Mouse (Mus musculus) lung, adult 2 months (tissue): ENCODE results near the gene Bcl2. TPM values are rescaled to one million over a fixed set of nuclear protein-coding genes. Genes with fewer than 3 reads are reported as not detected.

Source experiments
- DNase-seq: peaks from one replicate; pipeline ENCODE4 v3.0.0; 2022
- H3K4me1 ChIP-seq: fragments of 200-500 bp; 2 replicates; pipeline ENCODE4 v1.6.1; 2011; ENCODE audit warnings: low read length; ENCODE audit not compliant: control insufficient read depth, insufficient read depth
- H3K4me3 ChIP-seq: fragments of 200-500 bp; replicated peaks from 2 replicates; pipeline ENCODE3; 2011; ENCODE audit warnings: low read depth, mild to moderate bottlenecking, control low read depth, low read length; ENCODE audit errors: extremely low read depth
- CTCF ChIP-seq: fragments of 200-500 bp; IDR thresholded peaks from 2 replicates; pipeline ENCODE4 v1.5.1; 2011; ENCODE audit warnings: mild to moderate bottlenecking, low read length, control low read depth; ENCODE audit not compliant: insufficient read depth
- POLR2A ChIP-seq: fragments of 200-500 bp; IDR thresholded peaks from 2 replicates; pipeline ENCODE4 v1.6.1; 2011; ENCODE audit warnings: low read depth, mild to moderate bottlenecking, control low read depth, low read length, borderline replicate concordance; ENCODE audit errors: extremely low read depth
- WGBS: fragments of 180-500 bp; shearing (Covaris S2); methylation state at CpG from one replicate; pipeline ENCODE4 v1.1.7; 2018; 5-methylcytosine and 5-hydroxymethylcytosine counted together
- polyA plus RNA-seq: library from polyadenylated mRNA; depleted of rRNA; stranded (reverse); fragments of >200 nt; gene quantifications from 2 replicates; pipeline ENCODE4 v1.2.3, GENCODE M21; 2012; rRNA removed

The Bcl2 gene
- polyA plus RNA-seq, result 3.0 and 3.8 TPM in 2 replicates

GRCm38 (mm10) chr1:106713621-106714529 lies at the start of gene Bcl2:
Bcl2 (minus strand) TSS chr1:106714274.
- peak; percentile 24; the same call in 1 of the 2 replicates for TF ChIP-seq POLR2A
- no peak for TF ChIP-seq CTCF
- peak; percentile 68 for DNase-seq
- H3K4me1 ChIP-seq, result peaks cover 6% of the 10 kb centered on the region
- peak within 1 kb of the TSS; percentile 92 for H3K4me3 ChIP-seq
- WGBS, result under 1% methylated on average over 70 of the region's 95 CpGs

- peaks cover 6% of the 10 kb centered on the region for H3K4me1 ChIP-seq
- no peak for DNase-seq
- no peak overlapping the region for H3K4me3 ChIP-seq
- TF ChIP-seq POLR2A (no peak), CTCF (no peak)
- WGBS, result 76% methylated on average over 3 of the region's 3 CpGs
Measured at GRCm38 (mm10) chr1:106760750-106761149, 46.7 kb upstream of the Bcl2 start.

GRCm38 (mm10) chr1:106759572-106760435 lies 45.7 kb upstream of the Bcl2 start, which contains the start of gene Kdsr:
Kdsr (minus strand) TSS chr1:106759727.
- WGBS, result under 1% methylated on average over 51 of the region's 51 CpGs
- peak; percentile 93 for DNase-seq
- peaks cover 6% of the 10 kb centered on the region for H3K4me1 ChIP-seq
- TF ChIP-seq CTCF (no peak), POLR2A (peak; percentile 97)
- H3K4me3 ChIP-seq, result peak within 1 kb of the TSS; percentile 86

GRCm38 (mm10) chr1:106758734-106759571 lies 44.9 kb upstream of the Bcl2 start:
- Histone ChIP-seq H3K4me3 (peak overlapping the region; percentile 75), H3K4me1 (peaks cover 6% of the 10 kb centered on the region)
- WGBS, result under 1% methylated on average over 34 of the region's 34 CpGs
- no peak for DNase-seq
- TF ChIP-seq CTCF (no peak), POLR2A (no peak)

GRCm38 (mm10) chr1:106756633-106757032 lies 42.6 kb upstream of the Bcl2 start:
- 43% methylated on average over 4 of the region's 4 CpGs for WGBS
- no peak for DNase-seq

GRCm38 (mm10) chr1:106752013-106752412 lies 37.9 kb upstream of the Bcl2 start:
- DNase-seq, result no peak
- 57% methylated on average over 5 of the region's 5 CpGs for WGBS
- peaks cover 4% of the 10 kb centered on the region for H3K4me1 ChIP-seq
- TF ChIP-seq POLR2A (no peak), CTCF (no peak)
- H3K4me3 ChIP-seq, result no peak overlapping the region

More at GRCm38 (mm10) chr1:106756633-106757032, 42.6 kb upstream of the Bcl2 start:
- Histone ChIP-seq H3K4me3 (no peak overlapping the region), H3K4me1 (peaks cover 10% of the 10 kb centered on the region)
- no peak for TF ChIP-seq POLR2A
- TF ChIP-seq CTCF, result no peak

- H3K4me1 ChIP-seq, result peaks cover 4% of the 10 kb centered on the region; the same call in 1 of the 2 replicates
- 80% methylated on average over 1 of the region's 1 CpGs for WGBS
- DNase-seq, result no peak
- TF ChIP-seq CTCF (no peak), POLR2A (no peak)
- H3K4me3 ChIP-seq, result no peak overlapping the region
Measured at GRCm38 (mm10) chr1:106750656-106751055, 36.6 kb upstream of the Bcl2 start.

- Histone ChIP-seq H3K4me1 (peaks cover 4% of the 10 kb centered on the region; the same call in 1 of the 2 replicates), H3K4me3 (no peak overlapping the region)
- TF ChIP-seq POLR2A (no peak), CTCF (no peak)
- 94% methylated on average over 6 of the region's 6 CpGs for WGBS
- no peak for DNase-seq
Measured at GRCm38 (mm10) chr1:106748555-106749315, 34.7 kb upstream of the Bcl2 start.
